Mouse (Mus musculus) stomach, postnatal 0 days (tissue): ENCODE data around the gene Arhgef38. TPM values are rescaled to one million over a fixed set of nuclear protein-coding genes. Genes with fewer than 3 reads are reported as not detected.
A peak's percentile ranks its signal among the peaks of the same experiment; 100 is the strongest.

Experiments
- ATAC-seq: fragments of 200-750 bp; cut with Nextera tagmentation; 2 replicates; pipeline ENCODE4 v1.8.0; 2017; ENCODE audit not compliant: low FRiP score, low TSS enrichment
- DNase-seq: peaks from one replicate; pipeline ENCODE4 v3.0.0-alpha.2; 2016; ENCODE audit warnings: low spot score
- H3K27ac ChIP-seq: fragments of 300-500 bp; sonication (generic); replicated peaks from 2 replicates; pipeline ENCODE4 v1.5.1; 2014; ENCODE audit warnings: mild to moderate bottlenecking, control low read depth
- H3K27me3 ChIP-seq: fragments of 300-500 bp; sonication (generic); 2 replicates; pipeline ENCODE4 v1.6.1; 2014; ENCODE audit warnings: low read length; ENCODE audit not compliant: control insufficient read depth, insufficient read depth
- H3K36me3 ChIP-seq: fragments of 300-500 bp; sonication (generic); 2 replicates; pipeline ENCODE4 v1.6.1; 2014; ENCODE audit warnings: low read length, mixed read lengths; ENCODE audit not compliant: control insufficient read depth, insufficient read depth
- H3K4me1 ChIP-seq: fragments of 300-500 bp; sonication (generic); replicated peaks from 2 replicates; pipeline ENCODE4 v1.6.1; 2014; ENCODE audit warnings: antibody characterized with exemption; ENCODE audit not compliant: control insufficient read depth, insufficient read depth
- H3K4me2 ChIP-seq: fragments of 300-500 bp; sonication (generic); replicated peaks from 2 replicates; pipeline ENCODE4 v1.6.1; 2014; ENCODE audit warnings: low read depth, mild to moderate bottlenecking, control low read depth, moderate library complexity
- H3K4me3 ChIP-seq: fragments of 300-500 bp; sonication (generic); 2 replicates; pipeline ENCODE4 v1.5.1; 2014; ENCODE audit warnings: low read depth, low read length, control low read depth
- H3K9ac ChIP-seq: fragments of 300-500 bp; sonication (generic); 2 replicates; pipeline ENCODE4 v1.6.1; 2014; ENCODE audit warnings: mild to moderate bottlenecking, low read length, control low read depth, mixed read lengths
- H3K9me3 ChIP-seq: fragments of 300-500 bp; sonication (generic); 2 replicates; pipeline ENCODE4 v1.6.1; 2016; ENCODE audit warnings: low read length; ENCODE audit not compliant: control insufficient read depth
- CTCF ChIP-seq: IDR thresholded peaks from 2 replicates; pipeline ENCODE4 v1.5.1; 2016; ENCODE audit warnings: antibody characterized with exemption, low read depth, mild to moderate bottlenecking, moderate library complexity
- EP300 ChIP-seq: optimal IDR thresholded peaks from 2 replicates; pipeline ENCODE3; 2016; ENCODE audit warnings: antibody characterized with exemption
- WGBS: fragments of 180-500 bp; shearing (Covaris S2); extraction: QIAGEN DNeasy Blood & Tissue Kit; methylation state at CpG from one replicate; pipeline ENCODE4 v1.1.7; 2014; 5-methylcytosine and 5-hydroxymethylcytosine counted together
- polyA plus RNA-seq: library from polyadenylated mRNA; unstranded; fragments of >200 nt; fragmentation: Nextera tagmentation; extraction: Ambion mirVana; gene quantifications from 2 replicates; pipeline ENCODE4 v1.2.1, GENCODE M21; 2015

The Arhgef38 gene
- 0.23 and 0.53 TPM in 2 replicates for polyA plus RNA-seq

- Histone ChIP-seq H3K4me2 (peak within 1 kb of the TSS; percentile 41), H3K9ac (no peak within 1 kb of the TSS; the same call in 1 of the 2 replicates), H3K27me3 (no peaks in the 10 kb centered on the region), H3K9me3 (no peaks in the 10 kb centered on the region), H3K4me1 (no peaks in the 10 kb centered on the region), H3K36me3 (no peaks in the 10 kb centered on the region), H3K27ac (peak within 1 kb of the TSS; percentile 49), H3K4me3 (peak within 1 kb of the TSS; percentile 17; the same call in 1 of the 2 replicates)
- WGBS, result 41% methylated on average over 11 of the region's 12 CpGs
- ATAC-seq, result peak; percentile 96
- peak; percentile 82 for DNase-seq
- no peak for TF ChIP-seq CTCF
- no peak for TF ChIP-seq EP300
These were observed at the start of gene Arhgef38 for GRCm38 (mm10) chr3:133234821-133235295. TSS of gene Arhgef38 (minus strand) at chr3:133234949.

GRCm38 (mm10) chr3:133271887-133272286, 37.1 kb upstream of the Arhgef38 start:
- Histone ChIP-seq H3K4me2 (no peak overlapping the region), H3K4me1 (no peaks in the 10 kb centered on the region), H3K27ac (no peak overlapping the region), H3K36me3 (no peaks in the 10 kb centered on the region), H3K27me3 (no peaks in the 10 kb centered on the region), H3K9ac (no peak overlapping the region), H3K4me3 (no peak overlapping the region), H3K9me3 (no peaks in the 10 kb centered on the region)
- DNase-seq (peak; percentile 79), ATAC-seq (no peak)
- TF ChIP-seq EP300 (no peak), CTCF (peak; percentile 79)
- 10% methylated on average over 3 of the region's 3 CpGs for WGBS

GRCm38 (mm10) chr3:133258860-133259259, 24.1 kb upstream of the Arhgef38 start:
- no peak overlapping the region for H3K9ac ChIP-seq
- WGBS, result 90% methylated on average over 2 of the region's 2 CpGs
- no peak overlapping the region for H3K4me2 ChIP-seq

GRCm38 (mm10) chr3:133255842-133256241, 21.1 kb upstream of the Arhgef38 start:
- DNase-seq (no peak), ATAC-seq (no peak)
- 60% methylated on average over 4 of the region's 4 CpGs for WGBS
- no peaks in the 10 kb centered on the region for H3K4me1 ChIP-seq
- no peaks in the 10 kb centered on the region for H3K36me3 ChIP-seq
- no peaks in the 10 kb centered on the region for H3K9me3 ChIP-seq
- no peak overlapping the region for H3K4me2 ChIP-seq
- TF ChIP-seq CTCF, result no peak
- no peak for TF ChIP-seq EP300
- H3K27ac ChIP-seq, result no peak overlapping the region
- H3K27me3 ChIP-seq, result no peaks in the 10 kb centered on the region
- H3K9ac ChIP-seq, result no peak overlapping the region
- no peak overlapping the region for H3K4me3 ChIP-seq

More at GRCm38 (mm10) chr3:133258860-133259259, 24.1 kb upstream of the Arhgef38 start:
- no peak for DNase-seq
- no peak for ATAC-seq
- Histone ChIP-seq H3K36me3 (no peaks in the 10 kb centered on the region), H3K27me3 (no peaks in the 10 kb centered on the region), H3K9me3 (no peaks in the 10 kb centered on the region), H3K4me1 (no peaks in the 10 kb centered on the region), H3K4me3 (no peak overlapping the region), H3K27ac (no peak overlapping the region)
- TF ChIP-seq EP300, result no peak
- TF ChIP-seq CTCF, result no peak

- Histone ChIP-seq H3K36me3 (no peaks in the 10 kb centered on the region), H3K4me1 (no peaks in the 10 kb centered on the region), H3K4me2 (no peak overlapping the region), H3K9ac (no peak overlapping the region), H3K4me3 (no peak overlapping the region), H3K27ac (no peak overlapping the region), H3K9me3 (no peaks in the 10 kb centered on the region), H3K27me3 (no peaks in the 10 kb centered on the region)
- 80% methylated on average over 9 of the region's 9 CpGs for WGBS
- no peak for DNase-seq
- TF ChIP-seq EP300, result no peak
- no peak for TF ChIP-seq CTCF
- ATAC-seq, result no peak
These were observed 9.3 kb upstream of the Arhgef38 start for GRCm38 (mm10) chr3:133244027-133244426.

GRCm38 (mm10) chr3:133241916-133242315, 7.2 kb upstream of the Arhgef38 start:
- no peak overlapping the region for H3K9ac ChIP-seq
- ATAC-seq (no peak), DNase-seq (no peak)
- no peaks in the 10 kb centered on the region for H3K4me1 ChIP-seq
- H3K4me3 ChIP-seq, result no peak overlapping the region
- WGBS, result 60% methylated on average over 1 of the region's 1 CpGs
- no peak overlapping the region for H3K27ac ChIP-seq
- H3K4me2 ChIP-seq, result no peak overlapping the region
- no peaks in the 10 kb centered on the region for H3K36me3 ChIP-seq
- TF ChIP-seq CTCF, result no peak
- H3K9me3 ChIP-seq, result no peaks in the 10 kb centered on the region
- H3K27me3 ChIP-seq, result no peaks in the 10 kb centered on the region
